Mouse (Mus musculus): Measurements from ENCODE around the gene Soat2.

- TF ChIP-seq CTCF (IDR thresholded peaks at IDR 0.05; ENCODE audit: low read depth, low read length) (no peak), POLR2A (IDR thresholded peaks at IDR 0.05; ENCODE audit: extremely low read depth, insufficient read depth, low read length) (no peak)
These were observed 61.6 kb downstream of the Soat2 start for GRCm38 (mm10) chr15:102211895-102212294.
